Mouse (Mus musculus): Measurements from ENCODE around the gene Gna11. TPM values are rescaled to one million over a fixed set of nuclear protein-coding genes. Genes with fewer than 3 reads are reported as not detected.

Gene Gna11
- polyA plus RNA-seq, 1 experiment from 2014 or later, result 20.3 TPM

DNA sequence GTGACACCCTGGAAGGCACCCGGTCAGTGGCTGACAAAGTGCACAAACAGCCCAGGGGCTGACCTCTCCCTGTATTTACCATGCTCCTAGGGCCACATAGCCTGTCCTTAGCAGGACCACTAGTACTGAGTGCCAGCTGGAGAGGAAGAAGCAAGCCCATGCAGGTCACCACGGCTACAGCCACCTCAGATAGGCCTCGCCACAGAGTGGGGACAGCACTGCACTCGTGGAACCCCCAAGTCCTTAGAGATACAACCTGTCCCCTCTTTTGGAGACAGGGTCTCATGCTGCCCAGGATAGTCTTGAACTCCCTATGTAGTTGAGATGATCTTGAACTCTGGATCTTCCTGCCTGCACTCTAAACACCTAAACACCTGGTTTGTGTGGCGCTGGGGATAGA lies 3.6 kb downstream of the Gna11 start:
- peaks cover 14% of the 10 kb centered on the region for H3K36me3 ChIP-seq (replicated peaks)
- H3K9ac ChIP-seq, result no peak overlapping the region
- peak overlapping the region; percentile 95 for H3K4me2 ChIP-seq
- no peak overlapping the region for H3K4me3 ChIP-seq (replicated peaks)
- H3K27me3 ChIP-seq, result no peaks in the 10 kb centered on the region
- peaks cover 67% of the 10 kb centered on the region for H3K4me1 ChIP-seq (replicated peaks)
- H3K27ac ChIP-seq (replicated peaks), result peak overlapping the region; percentile 52
- 61% methylated on average over 5 of the region's 5 CpGs for WGBS (ENCODE audit: insufficient replicate concordance)
- H3K9me3 ChIP-seq (replicated peaks), result no peaks in the 10 kb centered on the region
- no peak for ATAC-seq (ENCODE audit: insufficient read depth)

DNA sequence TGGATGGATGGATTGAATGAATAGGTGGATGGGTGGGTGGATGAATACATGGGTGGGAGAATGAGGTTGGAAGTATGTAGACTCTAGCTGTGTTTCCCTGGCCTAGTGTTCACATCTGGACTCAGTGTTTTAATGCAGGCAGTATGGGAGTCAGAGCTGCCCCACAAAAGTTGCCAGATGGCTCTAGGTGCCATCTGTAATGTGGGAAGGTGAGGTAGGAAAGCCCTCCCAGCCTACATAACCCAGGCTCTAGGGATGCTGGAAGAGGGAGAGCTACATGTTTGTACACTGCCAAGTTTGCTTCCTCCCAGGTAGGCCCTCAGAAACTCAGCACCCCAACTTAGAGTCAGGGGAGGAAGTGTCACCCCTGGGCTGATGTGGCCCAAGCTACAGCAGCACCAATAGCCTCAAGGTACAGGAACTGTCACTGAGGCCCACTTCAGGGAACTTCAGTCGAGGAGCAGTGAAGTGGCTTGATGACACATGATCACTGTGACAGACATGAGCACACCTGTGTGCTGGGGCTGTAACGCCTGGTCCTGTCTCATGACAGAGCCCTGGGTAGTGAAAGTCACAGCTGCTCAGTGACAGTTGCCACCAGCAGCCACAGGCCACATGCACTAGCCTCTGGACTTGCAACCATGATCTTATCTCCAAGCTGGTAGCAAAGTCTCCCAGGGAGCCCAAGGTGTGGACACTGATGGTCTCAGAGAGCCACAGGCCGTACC lies 6.5 kb downstream of the Gna11 start:
- Histone ChIP-seq H3K9ac (no peak overlapping the region), H3K4me3 (replicated peaks) (no peak overlapping the region), H3K27ac (replicated peaks) (no peak overlapping the region), H3K27me3 (no peaks in the 10 kb centered on the region), H3K9me3 (replicated peaks) (no peaks in the 10 kb centered on the region), H3K4me1 (replicated peaks) (peaks cover 44% of the 10 kb centered on the region), H3K4me2 (no peak overlapping the region), H3K36me3 (replicated peaks) (peaks cover 28% of the 10 kb centered on the region)
- no peak for ATAC-seq (ENCODE audit: insufficient read depth)
- 67% methylated on average over 3 of the region's 3 CpGs for WGBS (ENCODE audit: insufficient replicate concordance)

- H3K4me3 ChIP-seq (replicated peaks), result no peak overlapping the region
- no peak for ATAC-seq (ENCODE audit: insufficient read depth)
- no peak overlapping the region for H3K4me2 ChIP-seq
- no peaks in the 10 kb centered on the region for H3K27me3 ChIP-seq
- H3K4me1 ChIP-seq (replicated peaks), result peaks cover 33% of the 10 kb centered on the region
- no peak overlapping the region for H3K9ac ChIP-seq
- H3K36me3 ChIP-seq (replicated peaks), result peaks cover 39% of the 10 kb centered on the region
- no peaks in the 10 kb centered on the region for H3K9me3 ChIP-seq (replicated peaks)
- WGBS (ENCODE audit: insufficient replicate concordance), result 51% methylated on average over 2 of the region's 2 CpGs
- H3K27ac ChIP-seq (replicated peaks), result no peak overlapping the region
These were observed 7.6 kb downstream of the Gna11 start for GRCm38 (mm10) chr10:81537429-81537828.

GRCm38 (mm10) chr10:81536734-81537133 lies 8.3 kb downstream of the Gna11 start:
- ATAC-seq (ENCODE audit: insufficient read depth), result no peak
- H3K27ac ChIP-seq (replicated peaks), result no peak overlapping the region
- no peaks in the 10 kb centered on the region for H3K9me3 ChIP-seq (replicated peaks)
- WGBS (ENCODE audit: insufficient replicate concordance), result 58% methylated on average over 6 of the region's 6 CpGs
- no peaks in the 10 kb centered on the region for H3K27me3 ChIP-seq
- no peak overlapping the region for H3K9ac ChIP-seq
- no peak overlapping the region for H3K4me2 ChIP-seq
- no peak overlapping the region for H3K4me3 ChIP-seq (replicated peaks)
- H3K4me1 ChIP-seq (replicated peaks), result peaks cover 26% of the 10 kb centered on the region
- H3K36me3 ChIP-seq (replicated peaks), result peaks cover 44% of the 10 kb centered on the region

GRCm38 (mm10) chr10:81534826-81535225 lies 10.2 kb downstream of the Gna11 start:
- Histone ChIP-seq H3K4me2 (no peak overlapping the region), H3K9me3 (replicated peaks) (no peaks in the 10 kb centered on the region), H3K36me3 (replicated peaks) (peaks cover 59% of the 10 kb centered on the region), H3K9ac (no peak overlapping the region), H3K4me3 (replicated peaks) (no peak overlapping the region), H3K27me3 (no peaks in the 10 kb centered on the region), H3K27ac (replicated peaks) (no peak overlapping the region), H3K4me1 (replicated peaks) (peaks cover 12% of the 10 kb centered on the region; the same call in 1 of the 2 replicates)
- no peak for ATAC-seq (ENCODE audit: insufficient read depth)
- 81% methylated on average over 16 of the region's 16 CpGs for WGBS (ENCODE audit: insufficient replicate concordance)

DNA sequence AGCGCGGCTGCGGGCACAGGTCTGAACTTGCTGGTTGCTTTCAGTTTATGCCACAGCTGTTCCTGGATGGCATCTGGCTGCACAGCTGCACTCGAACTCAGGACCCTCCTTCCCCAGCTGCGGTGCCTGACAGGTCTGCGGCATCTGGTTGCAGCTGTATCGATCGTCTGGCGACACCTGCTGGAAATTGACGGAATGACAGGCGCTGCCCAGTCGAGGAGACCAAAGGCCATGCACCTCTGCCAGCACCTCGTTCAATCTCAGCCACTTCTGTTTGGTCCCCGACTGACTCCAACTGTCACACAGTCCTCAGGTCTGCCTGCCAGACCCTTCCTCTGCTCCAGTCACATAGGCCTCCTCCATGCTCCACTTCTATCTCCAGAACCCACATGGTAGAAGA lies 18.2 kb downstream of the Gna11 start:
- Histone ChIP-seq H3K4me1 (replicated peaks) (peaks cover 34% of the 10 kb centered on the region), H3K9me3 (replicated peaks) (no peaks in the 10 kb centered on the region), H3K9ac (no peak overlapping the region), H3K36me3 (replicated peaks) (peaks cover 29% of the 10 kb centered on the region), H3K27ac (replicated peaks) (no peak overlapping the region), H3K4me2 (no peak overlapping the region), H3K4me3 (replicated peaks) (no peak overlapping the region), H3K27me3 (no peaks in the 10 kb centered on the region)
- ATAC-seq (ENCODE audit: insufficient read depth), result no peak
- WGBS (ENCODE audit: insufficient replicate concordance), result 9% methylated on average over 14 of the region's 14 CpGs

GRCm38 (mm10) chr10:81525017-81525694 lies 19.8 kb downstream of the Gna11 start:
- H3K9ac ChIP-seq, result no peak overlapping the region
- peak overlapping the region; percentile 15; the same call in 1 of the 2 replicates for H3K4me3 ChIP-seq (replicated peaks)
- peaks cover 13% of the 10 kb centered on the region for H3K36me3 ChIP-seq (replicated peaks)
- 14% methylated on average over 13 of the region's 13 CpGs for WGBS (ENCODE audit: insufficient replicate concordance)
- H3K27ac ChIP-seq (replicated peaks), result peak overlapping the region; percentile 78
- peaks cover 40% of the 10 kb centered on the region for H3K4me1 ChIP-seq (replicated peaks)
- peak overlapping the region; percentile 69 for H3K4me2 ChIP-seq
- H3K27me3 ChIP-seq, result 0 out of 2 replicates have a peak, but pooled peaks cover 4% of the 10 kb centered on the region
- peak; percentile 54 for ATAC-seq (ENCODE audit: insufficient read depth)
- no peaks in the 10 kb centered on the region for H3K9me3 ChIP-seq (replicated peaks)

GRCm38 (mm10) chr10:81524051-81524605 lies 20.9 kb downstream of the Gna11 start, which contains the start of gene Gna15:
Gna15 (minus strand) TSS chr10:81524225.
- Histone ChIP-seq H3K4me1 (replicated peaks) (peaks cover 50% of the 10 kb centered on the region), H3K4me3 (replicated peaks) (peak within 1 kb of the TSS; percentile 52), H3K27ac (replicated peaks) (peak within 1 kb of the TSS; percentile 78), H3K4me2 (peak within 1 kb of the TSS; percentile 69), H3K9me3 (replicated peaks) (no peaks in the 10 kb centered on the region), H3K27me3 (0 out of 2 replicates have a peak, but pooled peaks cover 4% of the 10 kb centered on the region), H3K9ac (peak within 1 kb of the TSS; percentile 54), H3K36me3 (replicated peaks) (0 out of 2 replicates have a peak, but pooled peaks cover 3% of the 10 kb centered on the region)
- ATAC-seq (ENCODE audit: insufficient read depth), result peak; percentile 47
- 1% methylated on average over 9 of the region's 9 CpGs for WGBS (ENCODE audit: insufficient replicate concordance)

DNA sequence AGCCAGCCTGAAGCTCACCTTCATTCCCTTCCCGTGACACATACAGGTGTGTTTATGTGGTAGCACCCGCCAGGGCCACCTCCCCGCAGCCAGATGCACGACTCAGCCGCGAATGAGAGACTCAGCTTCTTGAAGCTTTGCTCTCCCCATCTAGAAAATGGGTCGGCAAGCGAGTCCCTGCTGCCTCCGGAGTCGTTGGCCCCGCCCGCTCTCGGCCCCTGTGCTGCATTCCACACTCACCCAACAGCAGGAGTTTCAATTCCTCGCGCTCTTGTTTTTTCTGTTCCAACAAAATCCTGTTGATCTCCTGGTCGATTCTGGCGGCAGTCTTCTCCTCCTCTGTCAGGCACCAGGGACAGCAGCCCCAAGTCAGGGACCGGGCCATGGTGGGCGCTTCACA lies 21.4 kb downstream of the Gna11 start:
- H3K27ac ChIP-seq (replicated peaks), result peak overlapping the region; percentile 78
- no peaks in the 10 kb centered on the region for H3K36me3 ChIP-seq (replicated peaks)
- no peak for ATAC-seq (ENCODE audit: insufficient read depth)
- peaks cover 55% of the 10 kb centered on the region for H3K4me1 ChIP-seq (replicated peaks)
- H3K4me3 ChIP-seq (replicated peaks), result peak overlapping the region; percentile 52
- H3K4me2 ChIP-seq, result peak overlapping the region; percentile 69
- WGBS (ENCODE audit: insufficient replicate concordance), result under 1% methylated on average over 19 of the region's 19 CpGs
- H3K9me3 ChIP-seq (replicated peaks), result no peaks in the 10 kb centered on the region
- H3K27me3 ChIP-seq, result 0 out of 2 replicates have a peak, but pooled peaks cover 4% of the 10 kb centered on the region
- H3K9ac ChIP-seq, result peak overlapping the region; percentile 54

DNA sequence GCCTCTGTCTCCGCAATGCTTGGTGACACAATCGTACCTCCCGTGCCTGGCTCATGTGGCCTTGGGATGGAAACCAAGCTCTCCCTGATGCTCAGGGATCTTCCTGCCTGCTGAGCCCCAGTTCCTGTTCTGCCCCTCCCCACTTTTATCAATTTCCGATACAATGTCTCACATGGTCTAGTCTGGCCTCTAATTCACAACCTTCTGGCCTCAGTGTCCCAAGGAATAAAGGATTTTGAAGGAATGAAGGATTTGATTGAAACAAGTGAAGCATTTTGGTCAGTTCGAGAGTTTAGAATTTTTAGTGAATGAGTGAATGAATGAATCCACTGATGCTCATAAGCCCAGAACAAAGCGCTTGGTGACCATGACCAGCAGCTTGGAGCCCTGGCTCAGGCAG lies 21.8 kb downstream of the Gna11 start:
- no peaks in the 10 kb centered on the region for H3K9me3 ChIP-seq (replicated peaks)
- peak overlapping the region; percentile 54; the same call in 1 of the 2 replicates for H3K9ac ChIP-seq
- H3K27ac ChIP-seq (replicated peaks), result peak overlapping the region; percentile 78
- 30% methylated on average over 6 of the region's 6 CpGs for WGBS (ENCODE audit: insufficient replicate concordance)
- no peak for ATAC-seq (ENCODE audit: insufficient read depth)
- H3K27me3 ChIP-seq, result 0 out of 2 replicates have a peak, but pooled peaks cover 4% of the 10 kb centered on the region
- peaks cover 60% of the 10 kb centered on the region for H3K4me1 ChIP-seq (replicated peaks)
- H3K36me3 ChIP-seq (replicated peaks), result no peaks in the 10 kb centered on the region
- peak overlapping the region; percentile 52 for H3K4me3 ChIP-seq (replicated peaks)
- H3K4me2 ChIP-seq, result peak overlapping the region; percentile 69

DNA sequence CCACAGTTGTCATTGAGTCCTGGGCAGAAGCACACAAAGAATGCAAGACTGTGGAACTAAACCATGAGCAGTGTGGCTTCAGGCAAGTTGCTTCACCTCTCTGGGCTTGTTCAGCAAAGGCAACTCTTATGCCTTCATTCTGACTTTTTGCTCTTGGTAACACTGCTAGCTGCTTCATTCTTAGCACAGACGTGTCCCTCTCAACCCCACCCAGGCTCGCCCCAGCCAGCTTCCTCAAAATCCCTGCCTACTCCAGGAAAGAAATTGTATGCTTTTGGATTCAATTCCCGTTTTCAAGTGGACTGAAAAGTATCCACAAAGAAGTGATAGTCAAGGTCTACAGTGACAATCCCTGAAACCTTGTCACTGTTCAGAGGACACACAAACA lies 25.0 kb downstream of the Gna11 start:
- Histone ChIP-seq H3K4me2 (no peak overlapping the region; the same call in 1 of the 2 replicates), H3K27ac (replicated peaks) (peak overlapping the region; percentile 58; the same call in 1 of the 2 replicates), H3K4me1 (replicated peaks) (peaks cover 61% of the 10 kb centered on the region), H3K36me3 (replicated peaks) (no peaks in the 10 kb centered on the region), H3K9me3 (replicated peaks) (no peaks in the 10 kb centered on the region), H3K4me3 (replicated peaks) (no peak overlapping the region), H3K9ac (no peak overlapping the region), H3K27me3 (0 out of 2 replicates have a peak, but pooled peaks cover 4% of the 10 kb centered on the region)
- WGBS (ENCODE audit: insufficient replicate concordance), result 11% methylated on average over 3 of the region's 3 CpGs
- ATAC-seq (ENCODE audit: insufficient read depth), result no peak
